Mouse (Mus musculus) cerebellum, adult 11-12 months (tissue): Measurements from ENCODE around the gene Rgma.

Experiments used
- DNase-seq: peaks from one replicate; pipeline ENCODE4 v3.0.0; 2022

Rgma gene

GRCm38 (mm10) chr7:73375257-73376100 is at the start of gene Rgma:
Rgma (plus strand) TSS chr7:73375509.
- DNase-seq, result no peak

GRCm38 (mm10) chr7:73326236-73326635 is 49.1 kb upstream of the Rgma start:
- DNase-seq, result no peak

GRCm38 (mm10) chr7:73326680-73327079 is 48.6 kb upstream of the Rgma start:
- DNase-seq, result no peak

- no peak for DNase-seq
Observed at GRCm38 (mm10) chr7:73327193-73327592, 48.1 kb upstream of the Rgma start.

- DNase-seq, result no peak
Observed at GRCm38 (mm10) chr7:73327652-73328051, 47.7 kb upstream of the Rgma start.

GRCm38 (mm10) chr7:73328653-73329207 is 46.6 kb upstream of the Rgma start:
- DNase-seq, result no peak

GRCm38 (mm10) chr7:73330754-73331153 is 44.6 kb upstream of the Rgma start:
- no peak for DNase-seq

GRCm38 (mm10) chr7:73331645-73332044 is 43.7 kb upstream of the Rgma start:
- DNase-seq, result no peak

- no peak for DNase-seq
Observed at GRCm38 (mm10) chr7:73333398-73333988, 41.8 kb upstream of the Rgma start.

- peak; percentile 87 for DNase-seq
Observed at GRCm38 (mm10) chr7:73334883-73335282, 40.4 kb upstream of the Rgma start.

GRCm38 (mm10) chr7:73336380-73336779 is 38.9 kb upstream of the Rgma start:
- DNase-seq, result no peak

- DNase-seq, result no peak
Observed at GRCm38 (mm10) chr7:73338353-73338752, 37.0 kb upstream of the Rgma start.

GRCm38 (mm10) chr7:73343852-73344251 is 31.5 kb upstream of the Rgma start:
- no peak for DNase-seq

GRCm38 (mm10) chr7:73348585-73349124 is 26.7 kb upstream of the Rgma start:
- no peak for DNase-seq

GRCm38 (mm10) chr7:73349158-73349557 is 26.2 kb upstream of the Rgma start:
- DNase-seq, result no peak

GRCm38 (mm10) chr7:73355229-73355628 is 20.1 kb upstream of the Rgma start:
- no peak for DNase-seq

GRCm38 (mm10) chr7:73356901-73357300 is 18.4 kb upstream of the Rgma start:
- DNase-seq, result no peak

GRCm38 (mm10) chr7:73357626-73358025 is 17.7 kb upstream of the Rgma start:
- no peak for DNase-seq

GRCm38 (mm10) chr7:73365511-73365910 is 9.8 kb upstream of the Rgma start:
- DNase-seq, result no peak

GRCm38 (mm10) chr7:73365965-73366364 is 9.3 kb upstream of the Rgma start:
- no peak for DNase-seq

GRCm38 (mm10) chr7:73367681-73368464 is 7.4 kb upstream of the Rgma start:
- no peak for DNase-seq

- DNase-seq, result no peak
Observed at GRCm38 (mm10) chr7:73369992-73370391, 5.3 kb upstream of the Rgma start.
